Mouse (Mus musculus) megakaryocyte, embryonic 14.5 days (primary cell): ENCODE results near the gene Nudt3.

Source experiments
- FLI1 ChIP-seq: IDR thresholded peaks from 2 replicates; pipeline ENCODE4 v1.6.1; 2012; ENCODE audit warnings: low read length, inconsistent platforms, mixed read lengths
- GATA1 ChIP-seq: IDR thresholded peaks from 3 replicates; pipeline ENCODE4 v1.6.1; 2012; ENCODE audit warnings: mixed read lengths, low read length, inconsistent platforms, borderline replicate concordance

DNA sequence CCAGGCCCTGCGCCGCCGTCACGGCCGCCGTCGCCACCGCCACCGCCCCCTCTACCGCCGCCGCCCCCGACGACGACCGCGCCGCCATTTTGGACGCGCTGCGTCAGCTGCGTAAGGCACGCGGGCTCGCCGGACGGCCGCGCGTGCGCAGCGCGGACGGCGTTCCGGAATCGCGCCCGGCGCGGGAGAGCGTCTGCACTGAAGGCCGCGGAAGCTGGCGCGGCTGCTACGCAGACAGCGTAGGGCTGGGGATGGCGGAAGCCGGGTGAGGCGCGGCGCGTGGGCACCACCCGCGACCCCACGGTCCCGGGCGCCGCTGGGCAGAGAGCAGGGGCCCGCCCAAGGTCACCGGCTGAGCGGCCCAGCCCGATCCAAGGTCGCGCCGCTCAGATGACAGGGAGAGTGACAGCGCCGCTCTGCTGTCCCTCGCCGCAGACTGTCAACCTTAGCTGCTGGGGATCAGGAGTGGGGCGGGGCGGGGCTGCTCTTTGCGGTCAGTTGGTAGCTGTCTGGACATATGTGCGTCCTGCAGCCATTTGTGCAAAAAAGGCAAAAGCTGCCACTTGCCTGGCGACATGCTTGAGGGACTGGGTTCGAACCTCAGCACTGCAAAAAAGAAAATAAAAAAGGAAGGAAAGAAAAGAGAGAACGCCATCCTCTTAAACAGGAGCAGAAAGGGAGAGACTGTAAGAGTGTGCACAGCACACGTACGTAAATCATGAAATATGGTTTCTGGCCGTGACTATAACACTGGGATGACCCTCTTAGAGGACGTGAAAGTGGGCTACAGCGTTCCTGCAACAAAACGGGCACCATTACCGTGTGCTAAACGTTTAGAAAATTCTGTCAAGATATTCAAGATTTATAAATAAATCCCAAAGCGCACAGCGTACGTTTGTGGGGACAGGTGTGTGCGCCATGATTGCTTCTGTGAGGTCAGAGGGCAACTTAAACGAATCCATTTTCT is at the start of gene Nudt3:
- TF ChIP-seq FLI1 = no peak
- TF ChIP-seq GATA1 = no peak
